Mouse (Mus musculus) kidney, postnatal 0 days (tissue): Measurements from ENCODE around the gene Aldh8a1. TPM values are rescaled to one million over a fixed set of nuclear protein-coding genes. Genes with fewer than 3 reads are reported as not detected.

Experiments used
- ATAC-seq: fragments of 200-750 bp; cut with Nextera tagmentation; replicated peaks from 2 replicates; pipeline ENCODE4 v1.8.0; 2017; ENCODE audit warnings: low read depth, moderate number of reproducible peaks, moderate TSS enrichment, moderate library complexity; ENCODE audit not compliant: low FRiP score
- DNase-seq: peaks from one replicate; pipeline ENCODE4 v3.0.0-alpha.2; 2016; ENCODE audit warnings: low spot score
- H3K27ac ChIP-seq: fragments of 300-500 bp; sonication (generic); 2 replicates; pipeline ENCODE4 v1.5.1; 2014; ENCODE audit warnings: mild to moderate bottlenecking
- H3K27me3 ChIP-seq: fragments of 300-500 bp; sonication (generic); 2 replicates; pipeline ENCODE4 v1.6.1; 2014; ENCODE audit warnings: low read length, mixed read lengths; ENCODE audit not compliant: insufficient read depth
- H3K36me3 ChIP-seq: fragments of 300-500 bp; sonication (generic); 2 replicates; pipeline ENCODE4 v1.6.1; 2014; ENCODE audit warnings: low read length, mixed read lengths; ENCODE audit not compliant: insufficient read depth
- H3K4me1 ChIP-seq: fragments of 300-500 bp; sonication (generic); replicated peaks from 2 replicates; pipeline ENCODE4 v1.6.1; 2014; ENCODE audit warnings: antibody characterized with exemption, low read length, mixed read lengths; ENCODE audit not compliant: insufficient read depth
- H3K4me2 ChIP-seq: fragments of 300-500 bp; sonication (generic); 2 replicates; pipeline ENCODE4 v1.6.1; 2014; ENCODE audit warnings: mild to moderate bottlenecking, low read length, moderate library complexity, mixed read lengths
- H3K4me3 ChIP-seq: fragments of 300-500 bp; sonication (generic); replicated peaks from 2 replicates; pipeline ENCODE4 v1.5.1; 2014; ENCODE audit warnings: low read depth, low read length
- H3K9ac ChIP-seq: fragments of 300-500 bp; sonication (generic); 2 replicates; pipeline ENCODE4 v1.6.1; 2014; ENCODE audit warnings: low read depth, low read length
- H3K9me3 ChIP-seq: fragments of 300-500 bp; sonication (generic); replicated peaks from 2 replicates; pipeline ENCODE4 v1.6.1; 2016; ENCODE audit warnings: low read length, inconsistent platforms, mixed read lengths
- CTCF ChIP-seq: IDR thresholded peaks from 2 replicates; pipeline ENCODE4 v1.5.1; 2016; ENCODE audit warnings: antibody characterized with exemption, low read depth, mild to moderate bottlenecking, moderate library complexity
- WGBS: fragments of 180-500 bp; shearing (Covaris S2); extraction: QIAGEN DNeasy Blood & Tissue Kit; methylation state at CpG from one replicate; pipeline ENCODE4 v1.1.7; 2014; 5-methylcytosine and 5-hydroxymethylcytosine counted together
- polyA plus RNA-seq: library from polyadenylated mRNA; unstranded; fragments of >200 nt; fragmentation: Nextera tagmentation; extraction: Ambion mirVana; gene quantifications from 2 replicates; pipeline ENCODE4 v1.2.1, GENCODE M21; 2015

The Aldh8a1 gene
- polyA plus RNA-seq, 1 experiment from 2014 or later = 4.7 TPM

DNA sequence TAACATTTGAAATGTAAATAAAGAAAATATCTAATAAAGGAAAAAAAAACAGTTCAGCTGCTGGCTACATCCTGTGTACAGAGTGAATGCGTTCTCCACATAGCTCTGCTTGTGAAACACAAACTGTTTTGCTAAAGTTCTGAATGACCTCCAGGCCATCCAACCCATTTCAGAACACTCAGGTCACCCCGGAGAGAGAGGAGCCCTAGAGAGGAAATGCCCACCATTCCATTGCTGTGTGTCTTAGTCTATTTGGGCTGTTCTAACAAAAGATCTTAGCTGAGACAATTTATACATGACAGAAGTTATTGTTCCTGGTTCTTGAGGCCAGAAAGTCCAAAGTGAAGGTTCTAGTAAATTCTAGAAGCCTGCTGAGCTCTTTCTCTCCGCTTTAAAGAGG is 49.4 kb downstream of the Aldh8a1 start:
- Histone ChIP-seq H3K27me3 (no peaks in the 10 kb centered on the region), H3K4me2 (no peak overlapping the region), H3K27ac (peak overlapping the region; percentile 54; the same call in 1 of the 2 replicates), H3K36me3 (no peaks in the 10 kb centered on the region), H3K4me3 (no peak overlapping the region), H3K4me1 (no peaks in the 10 kb centered on the region), H3K9me3 (no peaks in the 10 kb centered on the region), H3K9ac (no peak overlapping the region)
- no peak for TF ChIP-seq CTCF
- 47% methylated on average over 3 of the region's 3 CpGs for WGBS
- DNase-seq = peak; percentile 71
- no peak for ATAC-seq

DNA sequence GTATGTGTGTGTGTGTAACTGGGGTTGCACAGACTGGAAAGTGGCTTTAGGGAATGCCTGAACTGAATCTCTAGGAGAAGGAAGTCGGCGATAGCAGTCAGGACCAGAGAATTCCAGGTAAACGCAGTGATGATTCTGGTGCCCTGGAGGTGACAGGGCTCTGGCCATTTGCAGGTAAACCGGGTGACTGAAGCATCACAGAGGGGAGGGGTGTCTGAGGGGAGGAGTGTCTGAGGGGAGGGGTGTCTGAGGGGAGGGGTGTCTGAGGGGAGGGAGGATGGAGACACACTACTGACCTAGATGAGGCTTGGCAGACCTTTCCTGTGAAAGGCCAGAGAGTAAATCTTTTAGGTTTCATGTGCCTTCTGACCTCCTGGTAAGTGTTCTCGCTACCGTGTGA is 50.9 kb downstream of the Aldh8a1 start:
- Histone ChIP-seq H3K9ac (no peak overlapping the region), H3K36me3 (no peaks in the 10 kb centered on the region), H3K27ac (no peak overlapping the region), H3K4me1 (no peaks in the 10 kb centered on the region), H3K4me2 (no peak overlapping the region), H3K9me3 (no peaks in the 10 kb centered on the region), H3K27me3 (no peaks in the 10 kb centered on the region), H3K4me3 (no peak overlapping the region)
- WGBS = 62% methylated on average over 6 of the region's 6 CpGs
- no peak for TF ChIP-seq CTCF
- no peak for ATAC-seq
- no peak for DNase-seq

DNA sequence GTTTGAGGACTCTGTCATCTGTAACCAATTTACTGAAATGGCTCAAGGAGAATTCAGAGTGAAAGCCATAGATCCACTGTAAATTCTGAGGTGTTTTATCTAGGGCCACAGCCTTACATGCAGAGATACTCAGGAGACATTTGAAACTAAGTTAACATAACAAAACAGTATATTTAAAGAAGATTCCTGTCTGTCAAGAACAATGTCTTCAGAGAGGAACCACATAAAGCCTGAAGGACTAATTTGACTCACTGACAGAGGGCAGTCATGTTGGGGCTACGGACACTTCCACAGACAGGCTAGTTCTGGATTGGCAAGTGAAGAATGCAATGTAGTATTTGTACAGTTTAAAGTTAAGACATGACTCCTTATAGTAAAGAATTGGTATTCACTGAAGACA is 62.2 kb downstream of the Aldh8a1 start:
- no peaks in the 10 kb centered on the region for H3K9me3 ChIP-seq
- no peak overlapping the region for H3K4me3 ChIP-seq
- H3K4me2 ChIP-seq = no peak overlapping the region
- DNase-seq = no peak
- no peaks in the 10 kb centered on the region for H3K4me1 ChIP-seq
- no peak overlapping the region for H3K9ac ChIP-seq
- no peak for TF ChIP-seq CTCF
- 97% methylated on average over 1 of the region's 1 CpGs for WGBS
- no peak for ATAC-seq
- no peaks in the 10 kb centered on the region for H3K36me3 ChIP-seq
- H3K27ac ChIP-seq = no peak overlapping the region
- H3K27me3 ChIP-seq = no peaks in the 10 kb centered on the region

DNA sequence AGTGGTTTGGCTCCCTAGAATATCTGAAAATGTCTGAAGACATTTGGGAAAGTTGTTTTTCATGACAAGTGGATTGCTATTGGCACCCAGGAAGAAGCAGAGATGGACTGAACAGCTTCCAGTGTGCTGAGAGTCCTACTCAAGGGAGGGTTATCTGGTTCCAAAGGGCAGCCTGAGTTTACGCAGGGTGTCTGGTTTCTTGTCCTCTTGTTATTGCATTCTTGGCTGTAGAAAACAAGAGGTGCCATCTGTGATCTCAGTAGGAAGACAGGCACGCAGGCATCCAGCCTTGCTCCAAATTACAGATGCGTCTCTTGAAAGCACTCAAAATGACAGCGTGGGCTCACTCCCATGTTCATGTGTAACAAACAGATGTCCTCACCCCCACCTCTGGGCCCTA is 63.9 kb downstream of the Aldh8a1 start:
- DNase-seq (peak; percentile 46), ATAC-seq (no peak)
- Histone ChIP-seq H3K36me3 (no peaks in the 10 kb centered on the region), H3K4me3 (no peak overlapping the region), H3K27ac (no peak overlapping the region), H3K9ac (no peak overlapping the region), H3K4me1 (no peaks in the 10 kb centered on the region), H3K4me2 (no peak overlapping the region), H3K27me3 (no peaks in the 10 kb centered on the region), H3K9me3 (no peaks in the 10 kb centered on the region)
- 42% methylated on average over 4 of the region's 4 CpGs for WGBS
- TF ChIP-seq CTCF = no peak

DNA sequence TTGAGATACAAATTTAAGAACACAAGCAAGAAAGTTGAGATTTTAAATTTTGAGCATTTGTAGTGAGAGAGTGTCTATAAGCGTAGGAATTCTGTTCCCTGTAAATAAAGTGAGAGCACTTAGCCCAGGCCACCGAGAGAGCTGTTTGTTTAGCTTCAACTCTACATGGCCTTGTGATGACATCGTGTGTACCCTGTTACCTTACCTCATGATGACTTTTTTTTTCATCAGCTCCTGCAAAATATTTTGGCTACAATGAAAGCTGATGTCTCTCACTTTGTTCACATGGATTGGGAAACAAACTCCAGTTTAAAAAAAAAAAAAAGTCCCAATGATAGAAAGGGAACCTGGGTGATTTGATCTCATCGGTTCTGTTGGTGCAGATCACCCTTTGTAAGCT is 64.6 kb downstream of the Aldh8a1 start:
- H3K36me3 ChIP-seq = no peaks in the 10 kb centered on the region
- 69% methylated on average over 4 of the region's 4 CpGs for WGBS
- no peak overlapping the region for H3K4me3 ChIP-seq
- H3K4me1 ChIP-seq = no peaks in the 10 kb centered on the region
- H3K27ac ChIP-seq = no peak overlapping the region
- no peak overlapping the region for H3K9ac ChIP-seq
- no peaks in the 10 kb centered on the region for H3K27me3 ChIP-seq
- ATAC-seq = no peak
- no peaks in the 10 kb centered on the region for H3K9me3 ChIP-seq
- no peak for TF ChIP-seq CTCF
- no peak overlapping the region for H3K4me2 ChIP-seq
- no peak for DNase-seq

DNA sequence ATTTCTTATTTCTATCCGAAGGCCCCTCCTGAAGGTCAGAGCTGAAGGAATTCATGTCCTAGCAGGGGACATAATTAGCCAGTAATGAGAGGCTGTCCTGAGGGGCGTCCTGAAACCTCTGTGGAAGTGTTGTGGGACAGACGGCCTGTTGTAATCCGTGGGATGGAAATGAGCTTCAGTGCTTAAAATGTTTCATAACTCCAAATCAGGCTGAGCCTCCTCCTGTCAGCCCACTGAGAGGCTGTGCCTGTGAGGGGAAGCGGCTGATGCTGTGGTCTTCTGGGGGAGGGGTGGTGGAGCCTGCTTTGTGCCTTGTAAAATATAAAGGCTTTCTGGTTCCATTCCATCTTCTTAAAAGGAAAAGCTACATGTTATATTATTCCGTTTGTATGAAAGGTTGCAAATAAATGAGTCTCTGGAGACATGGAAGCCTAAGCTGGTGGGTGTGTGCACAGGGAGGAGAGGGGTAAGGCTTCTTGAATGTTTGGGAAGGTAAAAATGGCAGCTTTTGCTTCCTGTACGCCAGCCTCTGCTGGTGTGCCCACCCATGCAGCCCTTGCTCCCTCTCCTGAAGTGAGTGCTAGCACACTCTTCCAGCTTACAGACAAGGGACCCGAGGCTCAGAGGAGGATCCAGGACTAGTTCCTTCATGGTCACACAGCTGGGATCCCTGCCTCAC is 66.7 kb downstream of the Aldh8a1 start:
- no peak overlapping the region for H3K27ac ChIP-seq
- H3K9ac ChIP-seq = no peak overlapping the region
- H3K4me1 ChIP-seq = no peaks in the 10 kb centered on the region
- H3K9me3 ChIP-seq = no peaks in the 10 kb centered on the region
- no peaks in the 10 kb centered on the region for H3K27me3 ChIP-seq
- DNase-seq = peak; percentile 63
- no peak for TF ChIP-seq CTCF
- 56% methylated on average over 8 of the region's 8 CpGs for WGBS
- no peak for ATAC-seq
- no peaks in the 10 kb centered on the region for H3K36me3 ChIP-seq
- H3K4me2 ChIP-seq = no peak overlapping the region
- no peak overlapping the region for H3K4me3 ChIP-seq

DNA sequence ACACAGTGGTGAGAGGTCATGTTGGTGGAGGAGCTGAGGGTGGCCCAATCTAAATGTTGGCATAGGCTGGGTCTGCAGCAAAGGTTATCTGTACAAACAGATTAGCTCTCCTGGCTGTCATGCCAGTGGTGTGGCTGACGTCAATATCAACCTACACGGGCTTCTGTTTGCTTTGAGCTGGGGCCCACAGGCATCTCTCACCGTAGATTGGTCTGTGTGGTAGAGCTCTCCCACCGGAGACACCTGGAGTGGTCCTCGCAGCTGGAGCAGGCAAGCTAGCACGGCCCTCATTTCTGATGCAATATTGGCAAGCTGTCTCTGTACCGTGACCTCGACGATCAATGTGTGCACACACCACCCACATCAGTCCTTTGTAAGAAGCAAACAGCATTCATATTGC is 67.3 kb downstream of the Aldh8a1 start:
- H3K27ac ChIP-seq = no peak overlapping the region
- H3K36me3 ChIP-seq = no peaks in the 10 kb centered on the region
- no peak overlapping the region for H3K4me3 ChIP-seq
- no peak for TF ChIP-seq CTCF
- no peaks in the 10 kb centered on the region for H3K4me1 ChIP-seq
- WGBS = 88% methylated on average over 9 of the region's 9 CpGs
- no peaks in the 10 kb centered on the region for H3K27me3 ChIP-seq
- DNase-seq = no peak
- H3K9ac ChIP-seq = no peak overlapping the region
- ATAC-seq = no peak
- no peak overlapping the region for H3K4me2 ChIP-seq
- H3K9me3 ChIP-seq = no peaks in the 10 kb centered on the region

Other genes starting within 250 kb of the Aldh8a1 start
- gene Myb, start 216.3 kb upstream of the Aldh8a1 start, polyA plus RNA-seq = 2.2 and 2.7 TPM in 2 replicates
- 62.1 and 72.0 TPM in 2 replicates for gene Hbs1l, start 81.3 kb upstream of the Aldh8a1 start, polyA plus RNA-seq
- gene 1700020N01Rik, start 215.9 kb downstream of the Aldh8a1 start, polyA plus RNA-seq = 0.29 and 0.36 TPM in 2 replicates